Mouse (Mus musculus) frontal cortex, adult (tissue): ENCODE measurements at regions not wholly inside any gene's neighbourhood (a gene's known extent, or its start where the extent isn't known, plus 50 kb on each side); places are given as distances from the start of the nearest gene placed in this dataset.

ENCODE experiments used
- ATAC-seq: cut with Nextera tagmentation; 2 replicates; pipeline ENCODE4 v1.9.2; 2017; ENCODE audit warnings: mild to moderate bottlenecking, moderate library complexity, mixed read lengths; ENCODE audit not compliant: low TSS enrichment

- ATAC-seq: no peak
Observed at GRCm38 (mm10) chr14:46530452-46530851, 140.0 kb upstream of the Bmp4 start.

GRCm38 (mm10) chr14:46529086-46529715 is 138.7 kb upstream of the Bmp4 start:
- no peak for ATAC-seq

GRCm38 (mm10) chr14:46517258-46517657 is 126.8 kb upstream of the Bmp4 start:
- ATAC-seq: no peak

- ATAC-seq: no peak
Observed at GRCm38 (mm10) chr14:46516285-46516684, 125.8 kb upstream of the Bmp4 start.

- no peak for ATAC-seq
Observed at GRCm38 (mm10) chr14:46514262-46514932, 123.9 kb upstream of the Bmp4 start.

- no peak for ATAC-seq
Observed at GRCm38 (mm10) chr14:46512118-46512517, 121.6 kb upstream of the Bmp4 start.

- no peak for ATAC-seq
Observed at GRCm38 (mm10) chr14:46508871-46509270, 118.4 kb upstream of the Bmp4 start.

- no peak for ATAC-seq
Observed at GRCm38 (mm10) chr14:46505266-46505665, 114.8 kb upstream of the Bmp4 start.

GRCm38 (mm10) chr14:46491601-46492000 is 101.1 kb upstream of the Bmp4 start:
- no peak for ATAC-seq

- no peak for ATAC-seq
Observed at GRCm38 (mm10) chr14:46491182-46491581, 100.7 kb upstream of the Bmp4 start.

GRCm38 (mm10) chr14:46487551-46487950 is 97.1 kb upstream of the Bmp4 start:
- ATAC-seq: no peak

GRCm38 (mm10) chr14:46480396-46480795 is 89.9 kb upstream of the Bmp4 start:
- ATAC-seq: no peak

- no peak for ATAC-seq
Observed at GRCm38 (mm10) chr14:46475945-46476344, 85.5 kb upstream of the Bmp4 start.

- peak; percentile 81 for ATAC-seq
Observed at GRCm38 (mm10) chr14:46462967-46463366, 72.5 kb upstream of the Bmp4 start.

GRCm38 (mm10) chr14:46461960-46462359 is 71.5 kb upstream of the Bmp4 start:
- no peak for ATAC-seq

- no peak for ATAC-seq
Observed at GRCm38 (mm10) chr14:46454500-46454899, 64.0 kb upstream of the Bmp4 start.

GRCm38 (mm10) chr14:46441696-46442095 is 51.2 kb upstream of the Bmp4 start:
- ATAC-seq: no peak
